Mouse (Mus musculus) thymus, adult 2 months (tissue): ENCODE data around the gene Gm42906. TPM values are rescaled to one million over a fixed set of nuclear protein-coding genes. Genes with fewer than 3 reads are reported as not detected.

Source experiments
- DNase-seq: peaks from one replicate; pipeline ENCODE4 v3.0.0; 2021
- H3K27ac ChIP-seq: fragments of 200-500 bp; 2 replicates; pipeline ENCODE4 v1.5.1; 2012; ENCODE audit warnings: low read length, control low read depth; ENCODE audit not compliant: control insufficient read depth, insufficient read depth
- H3K27me3 ChIP-seq: fragments of 200-500 bp; 2 replicates; pipeline ENCODE4 v1.6.1; 2012; ENCODE audit warnings: mild to moderate bottlenecking, low read length, moderate library complexity, mixed read lengths; ENCODE audit not compliant: control insufficient read depth, insufficient read depth
- H3K36me3 ChIP-seq: fragments of 200-500 bp; 2 replicates; pipeline ENCODE4 v1.6.1; 2012; ENCODE audit warnings: mild to moderate bottlenecking, low read length, moderate library complexity; ENCODE audit not compliant: control insufficient read depth, insufficient read depth
- H3K4me1 ChIP-seq: fragments of 200-500 bp; replicated peaks from 2 replicates; pipeline ENCODE4 v1.6.1; 2012; ENCODE audit warnings: low read length; ENCODE audit not compliant: control insufficient read depth, insufficient read depth
- H3K4me3 ChIP-seq: fragments of 200-500 bp; 2 replicates; pipeline ENCODE4 v1.5.1; 2012; ENCODE audit warnings: mild to moderate bottlenecking, low read length, control low read depth, moderate library complexity; ENCODE audit not compliant: control insufficient read depth, insufficient read depth
- CTCF ChIP-seq: fragments of 200-500 bp; IDR thresholded peaks from 2 replicates; pipeline ENCODE4 v1.5.1; 2012; ENCODE audit warnings: mild to moderate bottlenecking, control low read depth, low read length, moderate library complexity, borderline replicate concordance; ENCODE audit not compliant: control insufficient read depth, poor library complexity, insufficient read depth; ENCODE audit errors: extremely low read depth
- POLR2A ChIP-seq: fragments of 200-500 bp; IDR thresholded peaks from 2 replicates; pipeline ENCODE4 v1.6.1; 2012; ENCODE audit warnings: mild to moderate bottlenecking, low read length, control low read depth, moderate library complexity; ENCODE audit not compliant: control insufficient read depth, poor library complexity, insufficient read depth; ENCODE audit errors: extremely low read depth
- WGBS: fragments of 180-500 bp; shearing (Covaris S2); methylation state at CpG from one replicate; pipeline ENCODE4 v1.1.7; 2018; 5-methylcytosine and 5-hydroxymethylcytosine counted together
- polyA plus RNA-seq: library from polyadenylated mRNA; depleted of rRNA; stranded (reverse); fragments of >200 nt; gene quantifications from 2 replicates; pipeline ENCODE4 v1.2.3, GENCODE M21; 2012

Gene Gm42906
- polyA plus RNA-seq, 1 experiment: not detected

DNA sequence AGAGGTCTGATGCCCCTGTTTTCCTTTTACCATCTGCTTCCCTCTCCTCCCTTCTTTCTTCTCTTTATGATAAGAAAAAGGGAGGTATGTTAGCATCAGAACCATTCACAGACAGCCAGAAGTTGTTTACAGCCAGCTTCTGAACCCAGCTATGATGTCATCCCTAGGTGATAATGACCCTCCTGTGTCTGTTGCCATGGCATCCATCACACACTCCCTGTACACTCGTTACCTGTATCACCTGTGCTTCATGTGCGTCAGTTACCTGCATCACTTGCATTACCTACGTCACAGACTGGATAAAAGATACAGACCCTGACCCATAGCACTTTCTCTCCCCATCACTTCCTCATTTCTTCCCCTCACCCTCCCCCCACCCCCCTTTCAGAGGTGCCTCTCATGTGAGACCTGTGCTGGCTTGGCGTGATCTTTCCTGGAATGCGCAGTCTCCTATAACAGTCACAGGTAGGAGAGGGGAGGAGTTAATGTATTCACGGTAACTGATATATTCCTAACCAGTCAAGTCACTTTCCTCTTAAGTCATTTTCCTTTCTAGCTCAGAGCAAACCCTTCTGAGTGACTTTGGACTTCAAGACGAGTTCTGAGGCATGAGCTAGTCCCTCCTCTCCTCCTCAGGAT lies 27.9 kb downstream of the Gm42906 start:
- no peak for DNase-seq
- WGBS: 72% methylated on average over 7 of the region's 7 CpGs
- no peak for TF ChIP-seq POLR2A
- Histone ChIP-seq H3K27ac (no peak overlapping the region), H3K27me3 (no peaks in the 10 kb centered on the region), H3K4me3 (no peak overlapping the region), H3K36me3 (no peaks in the 10 kb centered on the region), H3K4me1 (no peaks in the 10 kb centered on the region)

DNA sequence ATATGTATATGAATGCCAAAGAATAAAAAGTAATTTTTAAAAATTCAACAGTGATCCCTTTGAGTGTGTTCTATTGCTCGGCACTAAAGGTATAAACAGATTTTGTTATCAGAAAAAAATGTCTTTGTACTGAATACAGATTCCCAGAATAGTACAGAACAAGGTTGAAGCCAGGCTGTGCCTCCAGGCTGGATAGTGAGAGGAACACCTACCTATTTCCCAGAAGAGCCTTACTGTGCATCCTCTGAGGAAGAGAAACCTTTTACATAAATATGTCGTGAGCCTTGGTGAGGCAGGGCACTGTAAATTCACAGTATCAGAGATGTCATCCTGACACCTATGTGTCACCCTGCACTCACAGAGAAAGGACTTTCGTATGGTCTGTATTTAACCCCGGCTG lies 31.8 kb downstream of the Gm42906 start:
- H3K27ac ChIP-seq: no peak overlapping the region
- H3K27me3 ChIP-seq: no peaks in the 10 kb centered on the region
- DNase-seq: no peak
- TF ChIP-seq POLR2A (no peak), CTCF (no peak)
- no peak overlapping the region for H3K4me3 ChIP-seq
- WGBS: 94% methylated on average over 4 of the region's 4 CpGs
- H3K4me1 ChIP-seq: no peaks in the 10 kb centered on the region
- no peaks in the 10 kb centered on the region for H3K36me3 ChIP-seq

- Histone ChIP-seq H3K27me3 (no peaks in the 10 kb centered on the region), H3K27ac (no peak overlapping the region), H3K36me3 (no peaks in the 10 kb centered on the region), H3K4me1 (no peaks in the 10 kb centered on the region), H3K4me3 (no peak overlapping the region)
- 68% methylated on average over 5 of the region's 5 CpGs for WGBS
- TF ChIP-seq CTCF (no peak), POLR2A (no peak)
- DNase-seq: no peak
Observed at GRCm38 (mm10) chr5:151394690-151395089, 33.3 kb downstream of the Gm42906 start.

DNA sequence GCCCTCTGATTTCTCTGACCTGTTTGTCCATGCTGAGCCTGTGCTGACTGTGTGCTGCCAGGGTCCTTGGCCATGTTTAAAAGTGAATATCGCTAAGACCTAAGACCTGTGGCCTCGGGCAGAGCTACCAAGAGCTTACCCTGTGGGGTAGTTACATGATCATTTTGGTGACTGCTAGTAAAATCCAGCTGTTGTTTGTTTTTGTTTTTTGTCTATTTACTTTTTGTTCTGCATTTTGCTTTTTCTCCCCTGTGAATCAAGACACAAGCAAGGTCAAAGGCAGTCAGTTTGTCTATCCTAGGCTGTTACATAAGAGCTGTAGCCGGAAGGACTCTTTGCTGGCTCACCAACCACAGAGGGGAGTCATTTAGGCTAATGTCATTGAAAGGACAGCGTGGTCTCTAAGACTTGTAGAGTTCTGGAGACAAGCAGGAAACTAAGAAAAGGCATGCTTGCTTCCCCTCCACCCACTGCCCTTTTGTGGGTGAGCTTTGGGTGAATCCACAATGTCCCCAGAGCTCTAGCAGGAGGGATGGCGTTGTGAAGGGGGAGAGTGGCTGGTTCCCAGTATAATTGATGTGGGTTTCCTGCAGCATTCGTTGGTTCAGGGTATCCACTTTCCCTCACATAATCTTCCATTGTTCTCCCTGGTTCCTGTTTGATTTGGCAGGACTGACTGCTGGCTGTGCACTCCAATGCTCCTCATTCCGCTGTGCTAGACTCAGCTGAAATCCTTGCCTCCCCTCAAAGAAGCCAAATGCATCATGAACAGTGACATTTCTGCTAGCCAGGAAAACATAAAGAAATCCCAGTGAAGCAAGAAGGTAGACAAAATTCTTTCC lies 33.9 kb downstream of the Gm42906 start:
- TF ChIP-seq POLR2A (no peak), CTCF (no peak)
- no peak for DNase-seq
- Histone ChIP-seq H3K4me3 (no peak overlapping the region), H3K4me1 (no peaks in the 10 kb centered on the region), H3K36me3 (no peaks in the 10 kb centered on the region), H3K27ac (no peak overlapping the region), H3K27me3 (no peaks in the 10 kb centered on the region)
- WGBS: 58% methylated on average over 7 of the region's 7 CpGs

DNA sequence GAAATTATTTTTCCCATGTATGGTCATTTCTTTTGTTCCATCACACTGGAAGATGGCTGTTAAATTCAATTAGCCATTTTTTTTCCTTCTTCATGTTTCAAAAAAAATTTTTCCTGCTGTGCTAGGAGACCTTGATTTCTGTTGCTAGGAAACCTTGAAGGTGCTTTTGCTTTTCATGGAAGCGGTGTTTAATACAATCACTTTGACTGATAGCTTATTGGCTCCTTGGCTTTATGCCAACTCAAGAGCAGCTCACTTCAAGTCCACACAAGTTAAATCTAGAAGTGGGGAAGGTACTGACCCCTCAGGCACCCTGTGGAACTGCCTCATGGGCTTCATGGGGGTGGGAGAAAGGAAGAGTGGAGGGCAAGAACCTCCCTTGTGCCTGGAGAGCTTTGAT lies 38.1 kb downstream of the Gm42906 start:
- no peak for TF ChIP-seq POLR2A
- TF ChIP-seq CTCF: no peak
- Histone ChIP-seq H3K4me3 (no peak overlapping the region), H3K27me3 (no peaks in the 10 kb centered on the region), H3K36me3 (no peaks in the 10 kb centered on the region), H3K4me1 (no peaks in the 10 kb centered on the region), H3K27ac (no peak overlapping the region)
- WGBS: 100% methylated on average over 1 of the region's 1 CpGs
- DNase-seq: no peak

GRCm38 (mm10) chr5:151379896-151380295 lies 48.1 kb downstream of the Gm42906 start:
- Histone ChIP-seq H3K27ac (no peak overlapping the region), H3K27me3 (no peaks in the 10 kb centered on the region), H3K4me3 (no peak overlapping the region), H3K4me1 (peaks cover 2% of the 10 kb centered on the region; the same call in 1 of the 2 replicates), H3K36me3 (no peaks in the 10 kb centered on the region)
- no peak for DNase-seq
- WGBS: 88% methylated on average over 2 of the region's 2 CpGs
- TF ChIP-seq CTCF (no peak), POLR2A (no peak)
